Mouse (Mus musculus) liver, embryonic 12.5 days (tissue): ENCODE measurements at regions not wholly inside any gene's neighbourhood (a gene's known extent, or its start where the extent isn't known, plus 50 kb on each side); places are given as distances from the start of the nearest gene placed in this dataset.

Experiments used
- ATAC-seq: fragments of 200-750 bp; cut with Nextera tagmentation; 2 replicates; pipeline ENCODE4 v1.8.0; 2017; ENCODE audit warnings: moderate number of reproducible peaks, mild to moderate bottlenecking, moderate library complexity
- H3K27ac ChIP-seq: fragments of 300-500 bp; sonication (generic); 2 replicates; pipeline ENCODE4 v1.5.1; 2016; ENCODE audit warnings: mild to moderate bottlenecking
- H3K27me3 ChIP-seq: fragments of 300-500 bp; sonication (generic); replicated peaks from 2 replicates; pipeline ENCODE4 v1.6.1; 2016; ENCODE audit warnings: mild to moderate bottlenecking, moderate library complexity
- H3K36me3 ChIP-seq: fragments of 300-500 bp; sonication (generic); 2 replicates; pipeline ENCODE4 v1.6.1; 2016; ENCODE audit warnings: mild to moderate bottlenecking, moderate library complexity
- H3K4me1 ChIP-seq: fragments of 300-500 bp; sonication (generic); 2 replicates; pipeline ENCODE4 v1.6.1; 2016
- H3K4me2 ChIP-seq: fragments of 300-500 bp; sonication (generic); 2 replicates; pipeline ENCODE4 v1.6.1; 2016; ENCODE audit warnings: mild to moderate bottlenecking, moderate library complexity
- H3K4me3 ChIP-seq: fragments of 300-500 bp; sonication (generic); 2 replicates; pipeline ENCODE4 v1.5.1; 2016; ENCODE audit warnings: mild to moderate bottlenecking, moderate library complexity
- H3K9ac ChIP-seq: fragments of 300-500 bp; sonication (generic); 2 replicates; pipeline ENCODE4 v1.6.1; 2016; ENCODE audit warnings: mild to moderate bottlenecking, moderate library complexity
- H3K9me3 ChIP-seq: fragments of 300-500 bp; sonication (generic); replicated peaks from 2 replicates; pipeline ENCODE4 v1.6.1; 2016; ENCODE audit warnings: mild to moderate bottlenecking, moderate library complexity
- WGBS: fragments of 180-500 bp; shearing (Covaris S2); methylation state at CpG from one replicate; pipeline ENCODE4 v1.1.7; 2016; ENCODE audit not compliant: insufficient replicate concordance; 5-methylcytosine and 5-hydroxymethylcytosine counted together

DNA sequence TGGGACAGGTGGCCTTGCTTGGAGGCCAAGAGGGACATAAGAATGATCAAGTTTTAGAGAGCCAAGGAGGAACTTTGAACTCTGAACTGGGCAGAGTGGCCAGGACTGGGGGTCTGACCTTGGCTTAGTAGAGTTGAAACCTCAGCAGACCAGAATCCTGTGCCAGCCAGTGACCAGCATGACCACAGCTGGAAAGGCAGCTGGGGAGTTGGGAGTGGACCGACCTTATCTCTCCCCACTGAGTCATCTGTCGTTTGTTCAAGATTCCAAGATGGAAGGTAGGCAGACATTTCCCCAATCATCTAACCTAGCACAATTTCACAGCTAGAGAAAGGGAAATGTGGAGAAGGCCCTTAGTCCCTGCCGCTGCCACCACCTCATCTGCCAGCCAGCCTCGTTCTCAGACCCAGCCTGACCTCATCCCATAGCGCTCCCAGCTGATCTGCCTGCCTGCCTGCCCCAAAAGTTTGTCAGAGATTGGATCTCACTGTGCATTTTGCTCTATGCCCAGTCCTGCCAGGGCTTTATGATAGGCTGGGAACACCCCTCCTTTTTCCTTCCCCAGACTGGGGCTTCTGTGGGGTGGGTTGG, 53.1 kb upstream of the Btrc start:
- no peaks in the 10 kb centered on the region for H3K9me3 ChIP-seq
- H3K27me3 ChIP-seq = peaks cover 57% of the 10 kb centered on the region
- ATAC-seq = no peak
- H3K36me3 ChIP-seq = no peaks in the 10 kb centered on the region
- 34% methylated on average over 5 of the region's 5 CpGs for WGBS
- no peak overlapping the region for H3K9ac ChIP-seq
- H3K4me2 ChIP-seq = peak overlapping the region; percentile 55
- peaks cover 18% of the 10 kb centered on the region for H3K4me1 ChIP-seq
- no peak overlapping the region for H3K27ac ChIP-seq
- peak overlapping the region; percentile 12; the same call in 1 of the 2 replicates for H3K4me3 ChIP-seq

DNA sequence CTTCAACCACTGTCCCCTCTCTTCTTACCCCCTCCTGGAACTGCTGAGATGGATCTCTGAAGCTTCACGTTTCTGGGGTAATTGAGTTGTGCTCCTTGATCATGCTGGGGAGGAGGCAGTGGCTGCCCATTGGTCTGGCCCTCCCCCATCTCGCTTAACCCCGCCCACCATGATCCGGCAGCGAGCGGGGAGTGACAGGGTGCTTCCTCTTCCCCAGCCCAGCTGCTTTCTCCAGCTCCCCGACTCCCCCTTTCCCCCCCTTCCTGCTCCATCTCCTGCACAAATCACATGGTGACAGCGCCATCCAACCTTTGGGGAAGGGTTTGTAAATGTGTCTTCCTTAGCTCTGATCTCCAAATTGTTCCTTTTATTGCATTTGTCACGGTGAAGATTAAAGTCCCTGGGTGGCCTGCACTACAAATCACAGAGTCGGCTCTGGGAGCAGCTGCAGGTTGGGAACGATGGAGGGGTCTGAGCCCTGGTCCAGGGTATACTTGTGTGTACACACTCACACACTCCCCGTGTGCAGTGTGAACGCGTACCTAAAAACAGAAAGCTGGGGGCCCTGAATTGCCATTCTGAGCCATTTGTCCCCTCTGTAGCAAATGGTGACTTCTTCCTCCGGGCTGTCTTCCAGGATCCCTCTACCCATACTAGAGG, 52.5 kb upstream of the Btrc start:
- peak; percentile 37; the same call in 1 of the 2 replicates for ATAC-seq
- Histone ChIP-seq H3K4me1 (peaks cover 18% of the 10 kb centered on the region), H3K4me2 (peak overlapping the region; percentile 55), H3K27ac (no peak overlapping the region), H3K9me3 (no peaks in the 10 kb centered on the region), H3K27me3 (peaks cover 50% of the 10 kb centered on the region), H3K4me3 (peak overlapping the region; percentile 12), H3K9ac (no peak overlapping the region), H3K36me3 (no peaks in the 10 kb centered on the region)
- WGBS = 15% methylated on average over 15 of the region's 15 CpGs

DNA sequence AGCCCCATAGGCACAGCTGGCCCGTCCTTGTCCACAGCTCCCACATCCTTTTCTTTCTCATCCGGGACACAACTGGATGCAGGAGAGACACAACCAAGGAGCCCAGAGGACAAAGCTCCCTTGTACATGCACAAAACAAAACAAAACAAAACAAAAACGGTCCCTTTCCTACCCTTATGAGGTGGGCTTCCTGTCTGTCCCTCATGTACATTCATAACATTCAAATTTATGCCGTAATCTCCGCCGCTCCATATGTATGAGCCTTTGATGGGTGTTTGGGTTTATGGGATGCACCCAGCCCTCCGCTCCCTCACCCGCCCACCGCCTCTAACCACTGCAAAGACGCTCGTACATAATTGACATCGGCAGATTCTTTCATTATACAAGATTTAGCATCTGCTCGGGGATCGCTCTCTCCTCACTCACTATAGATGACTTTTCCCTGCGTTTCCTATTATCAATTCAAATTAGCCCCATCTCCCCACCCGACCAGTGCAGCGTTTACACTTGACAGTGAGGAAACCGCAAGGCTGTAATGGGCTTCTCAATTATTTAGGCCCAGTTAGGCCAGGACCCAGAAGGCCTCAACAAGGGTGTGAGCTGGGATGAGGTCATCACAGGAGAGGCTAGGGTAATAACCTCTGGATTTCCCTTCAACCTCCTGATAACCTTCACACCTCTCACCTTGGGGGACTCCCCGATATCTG, 51.5 kb upstream of the Btrc start:
- peaks cover 18% of the 10 kb centered on the region for H3K4me1 ChIP-seq
- no peak overlapping the region for H3K4me2 ChIP-seq
- WGBS = 73% methylated on average over 19 of the region's 19 CpGs
- H3K9me3 ChIP-seq = no peaks in the 10 kb centered on the region
- H3K36me3 ChIP-seq = no peaks in the 10 kb centered on the region
- H3K9ac ChIP-seq = no peak overlapping the region
- no peak overlapping the region for H3K27ac ChIP-seq
- no peak overlapping the region for H3K4me3 ChIP-seq
- no peak for ATAC-seq
- H3K27me3 ChIP-seq = peaks cover 41% of the 10 kb centered on the region

DNA sequence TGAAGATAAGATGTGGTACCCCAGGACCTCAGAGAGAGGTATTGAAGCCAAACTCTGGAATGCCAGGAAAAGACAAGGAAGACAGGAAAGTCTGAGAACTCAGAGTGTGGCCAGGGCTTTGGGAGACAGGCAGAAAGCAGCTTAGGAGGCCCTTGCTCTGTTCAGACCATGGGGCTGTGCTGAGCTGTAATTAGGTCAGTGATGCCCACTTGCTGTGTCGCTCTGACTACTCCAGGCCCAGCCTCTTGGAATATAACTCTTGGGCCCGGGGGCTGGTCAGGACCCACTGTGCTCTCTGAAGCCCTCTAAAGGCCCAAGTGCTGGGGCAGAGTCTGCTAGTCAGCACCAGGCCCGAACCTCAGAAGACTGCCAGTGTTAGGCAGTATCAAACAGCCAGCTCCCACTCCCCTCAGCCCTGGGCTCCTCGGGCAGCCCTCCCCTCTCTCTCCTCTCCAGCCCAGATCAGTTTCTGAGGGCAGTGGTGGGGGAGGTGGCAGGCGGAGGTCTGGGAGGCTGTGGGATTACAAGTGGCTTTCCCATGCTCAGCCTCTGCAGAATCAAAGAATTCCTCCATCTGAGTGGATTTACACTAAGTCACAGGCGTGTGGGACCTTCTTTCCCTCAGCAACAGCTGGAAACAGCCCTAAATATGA, 50.7 kb upstream of the Btrc start:
- WGBS = 47% methylated on average over 6 of the region's 6 CpGs
- no peak overlapping the region for H3K27ac ChIP-seq
- peaks cover 39% of the 10 kb centered on the region for H3K27me3 ChIP-seq
- H3K36me3 ChIP-seq = no peaks in the 10 kb centered on the region
- H3K9me3 ChIP-seq = no peaks in the 10 kb centered on the region
- H3K9ac ChIP-seq = no peak overlapping the region
- H3K4me3 ChIP-seq = no peak overlapping the region
- no peak overlapping the region for H3K4me2 ChIP-seq
- H3K4me1 ChIP-seq = peaks cover 20% of the 10 kb centered on the region
- ATAC-seq = no peak
